Mouse (Mus musculus): Measurements from ENCODE around the gene Olfr63. TPM values are rescaled to one million over a fixed set of nuclear protein-coding genes. Genes with fewer than 3 reads are reported as not detected.
A peak's percentile ranks its signal among the peaks of the same experiment; 100 is the strongest.
"Not testable (repeated sequence)": the region's sequence is repeated elsewhere in the genome, so short reads cannot be mapped to it uniquely, and the experiment has no call there.

Olfr63 gene
- polyA plus RNA-seq (2015; fragmentation: Nextera tagmentation; extraction: Ambion mirVana), result 0.04 TPM in 1 of 2 replicates, not detected in the other

- Histone ChIP-seq H3K9me3 (no peaks in the 10 kb centered on the region), H3K36me3 (no peaks in the 10 kb centered on the region), H3K4me1 (no peaks in the 10 kb centered on the region), H3K27ac (no peak within 1 kb of the TSS), H3K4me2 (replicated peaks) (no peak within 1 kb of the TSS), H3K27me3 (peaks cover 4% of the 10 kb centered on the region; the same call in 1 of the 2 replicates), H3K4me3 (no peak within 1 kb of the TSS), H3K9ac (no peak within 1 kb of the TSS)
- ATAC-seq (ENCODE audit: low FRiP score, low read depth), result no peak
- 59% methylated on average over 1 of the region's 1 CpGs for WGBS
Measured at GRCm38 (mm10) chr17:33264376-33264775, at the start of gene Olfr63. Gene Olfr63, plus strand, starts transcription at chr17:33264676.

GRCm38 (mm10) chr17:33221590-33221989 lies 42.9 kb upstream of the Olfr63 start, which contains the start of gene Olfr1564:
Gene Olfr1564, minus strand, starts transcription at chr17:33221690.
- ATAC-seq (ENCODE audit: low FRiP score, low read depth), result no peak
- Histone ChIP-seq H3K9ac (no peak within 1 kb of the TSS), H3K9me3 (peaks cover 9% of the 10 kb centered on the region; the same call in 1 of the 2 replicates), H3K4me2 (replicated peaks) (no peak within 1 kb of the TSS), H3K36me3 (no peaks in the 10 kb centered on the region), H3K27me3 (no peaks in the 10 kb centered on the region), H3K4me3 (no peak within 1 kb of the TSS), H3K27ac (no peak within 1 kb of the TSS), H3K4me1 (no peaks in the 10 kb centered on the region)
- WGBS, result 89% methylated on average over 2 of the region's 2 CpGs

GRCm38 (mm10) chr17:33236646-33237045 lies 27.8 kb upstream of the Olfr63 start:
- not testable (repeated sequence) for H3K9ac ChIP-seq; H3K4me1 ChIP-seq; H3K27ac ChIP-seq; H3K4me2 ChIP-seq (replicated peaks); H3K4me3 ChIP-seq; H3K27me3 ChIP-seq; ATAC-seq (ENCODE audit: low FRiP score, low read depth)
- peaks cover 32% of the 10 kb centered on the region for H3K36me3 ChIP-seq
- H3K9me3 ChIP-seq, result peaks cover 17% of the 10 kb centered on the region
- WGBS, result 94% methylated on average over 1 of the region's 1 CpGs

- WGBS, result 44% methylated on average over 1 of the region's 34 CpGs
- not testable (repeated sequence) for H3K27me3 ChIP-seq, H3K9ac ChIP-seq, H3K4me1 ChIP-seq, H3K36me3 ChIP-seq, H3K9me3 ChIP-seq, H3K27ac ChIP-seq
- peak within 1 kb of the TSS; percentile 15; the same call in 1 of the 2 replicates for H3K4me3 ChIP-seq
- peak within 1 kb of the TSS; percentile 46 for H3K4me2 ChIP-seq (replicated peaks)
- ATAC-seq (ENCODE audit: low FRiP score, low read depth), result peak; percentile 99
Measured at GRCm38 (mm10) chr17:33254530-33255318, 9.8 kb upstream of the Olfr63 start, which contains the start of gene Zfp955a. Gene Zfp955a, minus strand, starts transcription at chr17:33255145.

GRCm38 (mm10) chr17:33255319-33255657 lies 9.2 kb upstream of the Olfr63 start:
- ATAC-seq (ENCODE audit: low FRiP score, low read depth), result peak; percentile 21; the same call in 1 of the 2 replicates
- no CpG with 5 or more reads among the region's 2 CpGs for WGBS
- not testable (repeated sequence) for H3K27ac ChIP-seq; H3K9ac ChIP-seq; H3K27me3 ChIP-seq; H3K36me3 ChIP-seq; H3K4me3 ChIP-seq; H3K4me1 ChIP-seq; H3K9me3 ChIP-seq; H3K4me2 ChIP-seq (replicated peaks)

- H3K4me3 ChIP-seq, result no peak overlapping the region
- H3K27me3 ChIP-seq, result peaks cover 4% of the 10 kb centered on the region; the same call in 1 of the 2 replicates
- no peak overlapping the region for H3K4me2 ChIP-seq (replicated peaks)
- H3K9ac ChIP-seq, result no peak overlapping the region
- H3K27ac ChIP-seq, result no peak overlapping the region
- no peaks in the 10 kb centered on the region for H3K36me3 ChIP-seq
- no peak for ATAC-seq (ENCODE audit: low FRiP score, low read depth)
- no peaks in the 10 kb centered on the region for H3K4me1 ChIP-seq
- WGBS, result 85% methylated on average over 9 of the region's 9 CpGs
- no peaks in the 10 kb centered on the region for H3K9me3 ChIP-seq
Measured at GRCm38 (mm10) chr17:33268907-33269306, 4.4 kb downstream of the Olfr63 start.

- not testable (repeated sequence) for H3K4me3 ChIP-seq, H3K27me3 ChIP-seq, H3K9me3 ChIP-seq, H3K36me3 ChIP-seq, H3K9ac ChIP-seq, H3K27ac ChIP-seq, H3K4me1 ChIP-seq
- peak; percentile 100 for ATAC-seq (ENCODE audit: low FRiP score, low read depth)
- WGBS, result no CpG with 5 or more reads among the region's 25 CpGs
- peak within 1 kb of the TSS; percentile 41 for H3K4me2 ChIP-seq (replicated peaks)
Measured at GRCm38 (mm10) chr17:33289039-33289875, 24.8 kb downstream of the Olfr63 start, which contains the start of gene Zfp955b. Gene Zfp955b, plus strand, starts transcription at chr17:33289544.

- no CpG with 5 or more reads among the region's 9 CpGs for WGBS
- H3K4me1 ChIP-seq; H3K27ac ChIP-seq; H3K9me3 ChIP-seq; H3K4me3 ChIP-seq; H3K9ac ChIP-seq; H3K27me3 ChIP-seq; ATAC-seq (ENCODE audit: low FRiP score, low read depth); H3K36me3 ChIP-seq: not testable (repeated sequence)
- peak overlapping the region; percentile 41 for H3K4me2 ChIP-seq (replicated peaks)
Measured at GRCm38 (mm10) chr17:33289876-33290149, 25.3 kb downstream of the Olfr63 start.

Other genes starting within 250 kb of the Olfr63 start
- gene Zfp763, start 231.3 kb upstream of the Olfr63 start, polyA plus RNA-seq (2015; fragmentation: Nextera tagmentation; extraction: Ambion mirVana), result 18.5 and 18.6 TPM in 2 replicates
- not detected in 2 replicates for gene 4921501E09Rik, start 196.6 kb upstream of the Olfr63 start, polyA plus RNA-seq (2015; fragmentation: Nextera tagmentation; extraction: Ambion mirVana)
- gene Zfp563, start 175.4 kb upstream of the Olfr63 start, polyA plus RNA-seq (2015; fragmentation: Nextera tagmentation; extraction: Ambion mirVana), result 10.9 and 12.0 TPM in 2 replicates
- 0.14 TPM in 1 of 2 replicates, not detected in the other for gene Morc2b, start 125.0 kb upstream of the Olfr63 start, polyA plus RNA-seq (2015; fragmentation: Nextera tagmentation; extraction: Ambion mirVana)
- gene Olfr55, start 96.2 kb upstream of the Olfr63 start, polyA plus RNA-seq (2015; fragmentation: Nextera tagmentation; extraction: Ambion mirVana), result 0.05 TPM in 1 of 2 replicates, not detected in the other
- not detected in 2 replicates for gene Olfr239, start 73.4 kb upstream of the Olfr63 start, polyA plus RNA-seq (2015; fragmentation: Nextera tagmentation; extraction: Ambion mirVana)
- gene Olfr1564, start 43.0 kb upstream of the Olfr63 start, polyA plus RNA-seq (2015; fragmentation: Nextera tagmentation; extraction: Ambion mirVana), result not detected in 2 replicates
- gene Zfp955a, start 9.5 kb upstream of the Olfr63 start, polyA plus RNA-seq (2015; fragmentation: Nextera tagmentation; extraction: Ambion mirVana), result 17.7 and 19.8 TPM in 2 replicates
- 15.1 and 15.8 TPM in 2 replicates for gene Zfp955b, start 24.9 kb downstream of the Olfr63 start, polyA plus RNA-seq (2015; fragmentation: Nextera tagmentation; extraction: Ambion mirVana)
- gene Zfp81, start 94.2 kb downstream of the Olfr63 start, polyA plus RNA-seq (2015; fragmentation: Nextera tagmentation; extraction: Ambion mirVana), result 11.9 and 12.9 TPM in 2 replicates
- gene Zfp101, start 130.0 kb downstream of the Olfr63 start, polyA plus RNA-seq (2015; fragmentation: Nextera tagmentation; extraction: Ambion mirVana), result 25.9 and 26.0 TPM in 2 replicates
- gene Actl9, start 168.2 kb downstream of the Olfr63 start, polyA plus RNA-seq (2015; fragmentation: Nextera tagmentation; extraction: Ambion mirVana), result not detected in 2 replicates

Data from limb, embryonic 13.5 days (tissue).